Mouse (Mus musculus): Measurements from ENCODE around the gene Tmem258. TPM values are rescaled to one million over a fixed set of nuclear protein-coding genes. Genes with fewer than 3 reads are reported as not detected.
A peak's percentile ranks its signal among the peaks of the same experiment; 100 is the strongest.
"Not testable (repeated sequence)": the region's sequence is repeated elsewhere in the genome, so short reads cannot be mapped to it uniquely, and the experiment has no call there.

Tmem258 gene
- polyA plus RNA-seq (2014; fragmentation: Nextera tagmentation; extraction: Ambion mirVana), result 324 and 357 TPM in 2 replicates

DNA sequence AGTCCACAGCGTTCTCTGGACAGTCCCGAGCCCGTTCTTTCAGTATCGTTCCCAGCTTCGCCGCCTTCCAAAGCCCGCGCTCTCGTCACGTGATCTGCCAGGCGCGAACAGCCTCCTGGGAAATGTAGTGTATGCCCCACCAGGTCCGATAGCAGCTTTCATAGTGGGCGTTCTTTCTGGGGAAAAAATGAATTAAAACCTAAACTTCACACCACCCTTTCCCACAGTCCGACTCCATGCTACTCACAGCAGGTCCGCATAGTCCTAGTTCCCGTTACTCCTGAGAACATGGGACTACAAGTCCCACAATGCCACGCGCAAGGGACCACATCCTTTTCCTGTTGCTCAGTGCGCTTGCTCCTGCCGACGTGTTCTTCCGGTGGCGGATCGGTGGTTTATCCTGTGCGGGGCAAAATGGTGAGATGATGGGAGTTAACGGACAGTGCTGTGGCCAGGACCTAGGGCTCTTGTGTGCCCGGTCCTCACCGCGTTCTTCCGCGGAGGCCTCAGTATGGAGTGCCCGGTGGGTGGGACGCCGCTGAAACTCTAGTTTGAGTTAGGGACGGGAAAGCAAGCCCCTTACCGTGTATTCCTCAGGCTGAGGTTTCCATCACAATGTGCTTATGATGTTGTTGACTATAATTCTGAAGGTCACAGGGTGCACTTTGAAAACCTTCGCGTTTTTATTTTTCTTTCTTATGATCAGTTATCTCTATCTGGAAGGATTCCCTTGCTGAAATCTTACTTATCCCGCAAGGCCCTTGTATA lies at the start of gene Tmem258, which contains the start of gene Fen1:
Gene Tmem258 (plus strand): TSS at position 167 of the 768 bp plus-strand sequence.
Gene Fen1 (minus strand): TSS at position 322 of the 768 bp plus-strand sequence.
- H3K4me3 ChIP-seq (replicated peaks; ENCODE audit: low read length), result peak within 1 kb of the TSS; percentile 52
- under 1% methylated on average over 40 of the region's 40 CpGs for WGBS
- H3K4me1 ChIP-seq (replicated peaks; ENCODE audit: control insufficient read depth, insufficient read depth, low read length), result peaks cover 16% of the 10 kb centered on the region
- ATAC-seq (ENCODE audit: low FRiP score) (peak; percentile 95), DNase-seq (ENCODE audit: low spot score) (peak; percentile 92)
- no peaks in the 10 kb centered on the region for H3K27me3 ChIP-seq (ENCODE audit: control insufficient read depth, insufficient read depth, low read length)
- H3K36me3 ChIP-seq (replicated peaks; ENCODE audit: control insufficient read depth, insufficient read depth), result peaks cover 53% of the 10 kb centered on the region
- peak within 1 kb of the TSS; percentile 82 for H3K4me2 ChIP-seq (replicated peaks)
- H3K27ac ChIP-seq, result peak within 1 kb of the TSS; percentile 84
- H3K9ac ChIP-seq, result peak within 1 kb of the TSS; percentile 82
- no peaks in the 10 kb centered on the region for H3K9me3 ChIP-seq (ENCODE audit: control insufficient read depth, low read length)

- no peaks in the 10 kb centered on the region for H3K36me3 ChIP-seq (replicated peaks; ENCODE audit: control insufficient read depth, insufficient read depth)
- no peak overlapping the region for H3K27ac ChIP-seq
- H3K4me2 ChIP-seq (replicated peaks), result no peak overlapping the region
- no peaks in the 10 kb centered on the region for H3K9me3 ChIP-seq (ENCODE audit: control insufficient read depth, low read length)
- WGBS, result 73% methylated on average over 2 of the region's 2 CpGs
- DNase-seq (ENCODE audit: low spot score) (no peak), ATAC-seq (ENCODE audit: low FRiP score) (no peak)
- H3K27me3 ChIP-seq (ENCODE audit: control insufficient read depth, insufficient read depth, low read length), result no peaks in the 10 kb centered on the region
- no peaks in the 10 kb centered on the region for H3K4me1 ChIP-seq (replicated peaks; ENCODE audit: control insufficient read depth, insufficient read depth, low read length)
- no peak overlapping the region for H3K4me3 ChIP-seq (replicated peaks; ENCODE audit: low read length)
- no peak overlapping the region for H3K9ac ChIP-seq
These were observed 46.1 kb upstream of the Tmem258 start for GRCm38 (mm10) chr19:10157725-10158124.

- ATAC-seq (ENCODE audit: low FRiP score), result no peak
These were observed 39.9 kb upstream of the Tmem258 start for GRCm38 (mm10) chr19:10163896-10164295.

DNA sequence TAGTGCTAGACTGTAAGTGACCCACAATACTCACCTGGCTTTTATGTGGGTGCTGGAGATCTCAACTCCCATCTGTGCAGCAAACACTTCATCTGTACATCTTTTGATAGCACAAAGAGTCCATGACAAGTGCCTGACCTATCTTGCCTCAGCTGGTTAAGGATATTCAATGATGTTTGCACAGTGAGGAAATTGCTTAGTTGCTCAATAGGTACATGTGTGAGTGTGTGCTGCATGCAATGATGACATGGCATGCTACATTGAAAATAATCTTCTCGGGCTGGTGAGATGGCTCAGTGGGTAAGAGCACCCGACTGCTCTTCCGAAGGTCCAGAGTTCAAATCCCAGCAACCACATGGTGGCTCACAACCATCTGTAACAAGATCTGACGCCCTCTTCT lies 37.9 kb upstream of the Tmem258 start:
- H3K4me1 ChIP-seq (replicated peaks; ENCODE audit: control insufficient read depth, insufficient read depth, low read length); H3K36me3 ChIP-seq (replicated peaks; ENCODE audit: control insufficient read depth, insufficient read depth); H3K9ac ChIP-seq; DNase-seq (ENCODE audit: low spot score); H3K9me3 ChIP-seq (ENCODE audit: control insufficient read depth, low read length); H3K4me2 ChIP-seq (replicated peaks); H3K27me3 ChIP-seq (ENCODE audit: control insufficient read depth, insufficient read depth, low read length); H3K27ac ChIP-seq; H3K4me3 ChIP-seq (replicated peaks; ENCODE audit: low read length); ATAC-seq (ENCODE audit: low FRiP score): not testable (repeated sequence)
- 84% methylated on average over 4 of the region's 4 CpGs for WGBS

More at GRCm38 (mm10) chr19:10163896-10164295, 39.9 kb upstream of the Tmem258 start:
- H3K4me1 ChIP-seq (replicated peaks; ENCODE audit: control insufficient read depth, insufficient read depth, low read length), result no peaks in the 10 kb centered on the region
- no peak overlapping the region for H3K4me2 ChIP-seq (replicated peaks)
- no peak overlapping the region for H3K27ac ChIP-seq
- H3K4me3 ChIP-seq (replicated peaks; ENCODE audit: low read length), result no peak overlapping the region
- no peaks in the 10 kb centered on the region for H3K27me3 ChIP-seq (ENCODE audit: control insufficient read depth, insufficient read depth, low read length)
- no peaks in the 10 kb centered on the region for H3K9me3 ChIP-seq (ENCODE audit: control insufficient read depth, low read length)
- no peak for DNase-seq (ENCODE audit: low spot score)
- H3K36me3 ChIP-seq (replicated peaks; ENCODE audit: control insufficient read depth, insufficient read depth), result no peaks in the 10 kb centered on the region
- H3K9ac ChIP-seq, result no peak overlapping the region
- WGBS, result 89% methylated on average over 3 of the region's 3 CpGs

- 90% methylated on average over 4 of the region's 4 CpGs for WGBS
- no peak for DNase-seq (ENCODE audit: low spot score)
- Histone ChIP-seq H3K27ac (no peak overlapping the region), H3K9me3 (ENCODE audit: control insufficient read depth, low read length) (no peaks in the 10 kb centered on the region), H3K4me3 (replicated peaks; ENCODE audit: low read length) (no peak overlapping the region), H3K4me2 (replicated peaks) (no peak overlapping the region), H3K9ac (no peak overlapping the region), H3K27me3 (ENCODE audit: control insufficient read depth, insufficient read depth, low read length) (no peaks in the 10 kb centered on the region), H3K36me3 (replicated peaks; ENCODE audit: control insufficient read depth, insufficient read depth) (no peaks in the 10 kb centered on the region), H3K4me1 (replicated peaks; ENCODE audit: control insufficient read depth, insufficient read depth, low read length) (no peaks in the 10 kb centered on the region)
- no peak for ATAC-seq (ENCODE audit: low FRiP score)
These were observed 36.7 kb upstream of the Tmem258 start for GRCm38 (mm10) chr19:10167112-10167511.

DNA sequence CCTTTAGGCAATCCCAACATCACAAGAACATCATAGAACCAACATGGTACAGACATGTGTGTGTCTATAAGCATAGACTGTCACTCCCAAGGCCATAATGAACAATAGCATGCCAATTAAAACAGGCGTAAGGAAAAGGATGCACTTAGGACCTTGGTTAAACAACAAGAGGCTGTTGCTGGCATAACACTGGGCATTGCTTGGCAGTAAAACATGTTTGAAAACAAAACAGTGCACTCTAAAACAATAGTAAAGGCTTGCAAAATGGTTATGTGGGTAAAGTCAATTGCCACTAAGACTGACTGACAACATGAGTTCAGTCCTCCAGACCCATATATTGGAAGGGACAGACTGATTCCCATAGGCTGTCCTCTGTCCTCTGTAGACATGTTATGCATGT lies 35.9 kb upstream of the Tmem258 start:
- Histone ChIP-seq H3K36me3 (replicated peaks; ENCODE audit: control insufficient read depth, insufficient read depth) (no peaks in the 10 kb centered on the region), H3K9me3 (ENCODE audit: control insufficient read depth, low read length) (no peaks in the 10 kb centered on the region), H3K9ac (no peak overlapping the region), H3K4me1 (replicated peaks; ENCODE audit: control insufficient read depth, insufficient read depth, low read length) (no peaks in the 10 kb centered on the region), H3K27me3 (ENCODE audit: control insufficient read depth, insufficient read depth, low read length) (no peaks in the 10 kb centered on the region), H3K4me3 (replicated peaks; ENCODE audit: low read length) (no peak overlapping the region), H3K4me2 (replicated peaks) (no peak overlapping the region), H3K27ac (no peak overlapping the region)
- WGBS, result 92% methylated on average over 1 of the region's 1 CpGs
- no peak for DNase-seq (ENCODE audit: low spot score)
- ATAC-seq (ENCODE audit: low FRiP score), result no peak

DNA sequence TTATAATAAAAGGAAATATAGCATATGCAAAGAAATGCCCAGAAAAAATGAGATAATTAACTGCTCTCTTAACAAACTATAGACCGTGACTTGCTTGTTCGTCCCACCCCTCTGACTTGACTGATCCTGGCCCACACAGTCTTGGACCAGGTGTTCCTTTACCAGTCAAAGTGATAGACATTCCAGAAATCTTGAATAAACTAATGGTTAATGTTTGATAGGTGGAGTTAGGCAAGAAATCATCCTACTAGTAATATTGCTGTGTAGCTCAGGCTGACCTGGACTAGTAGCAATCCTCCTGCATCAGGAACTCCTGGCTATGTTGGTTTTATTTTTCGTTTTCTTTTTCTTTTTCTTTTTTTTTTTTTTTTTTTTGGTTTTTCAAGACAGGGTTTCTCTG lies 35.4 kb upstream of the Tmem258 start:
- no peak overlapping the region for H3K27ac ChIP-seq
- H3K27me3 ChIP-seq (ENCODE audit: control insufficient read depth, insufficient read depth, low read length), result no peaks in the 10 kb centered on the region
- H3K4me3 ChIP-seq (replicated peaks; ENCODE audit: low read length), result no peak overlapping the region
- ATAC-seq (ENCODE audit: low FRiP score) (no peak), DNase-seq (ENCODE audit: low spot score) (no peak)
- H3K4me1 ChIP-seq (replicated peaks; ENCODE audit: control insufficient read depth, insufficient read depth, low read length), result no peaks in the 10 kb centered on the region
- no peak overlapping the region for H3K9ac ChIP-seq
- WGBS, result 87% methylated on average over 3 of the region's 3 CpGs
- no peak overlapping the region for H3K4me2 ChIP-seq (replicated peaks)
- no peaks in the 10 kb centered on the region for H3K36me3 ChIP-seq (replicated peaks; ENCODE audit: control insufficient read depth, insufficient read depth)
- H3K9me3 ChIP-seq (ENCODE audit: control insufficient read depth, low read length), result no peaks in the 10 kb centered on the region

GRCm38 (mm10) chr19:10169179-10169578 lies 34.6 kb upstream of the Tmem258 start:
- H3K4me2 ChIP-seq (replicated peaks), result no peak overlapping the region
- no peak overlapping the region for H3K9ac ChIP-seq
- DNase-seq (ENCODE audit: low spot score) (no peak), ATAC-seq (ENCODE audit: low FRiP score) (no peak)
- no peaks in the 10 kb centered on the region for H3K9me3 ChIP-seq (ENCODE audit: control insufficient read depth, low read length)
- H3K4me1 ChIP-seq (replicated peaks; ENCODE audit: control insufficient read depth, insufficient read depth, low read length), result no peaks in the 10 kb centered on the region
- no peaks in the 10 kb centered on the region for H3K27me3 ChIP-seq (ENCODE audit: control insufficient read depth, insufficient read depth, low read length)
- no peak overlapping the region for H3K27ac ChIP-seq
- no peaks in the 10 kb centered on the region for H3K36me3 ChIP-seq (replicated peaks; ENCODE audit: control insufficient read depth, insufficient read depth)
- H3K4me3 ChIP-seq (replicated peaks; ENCODE audit: low read length), result no peak overlapping the region

- not testable (repeated sequence) for H3K4me3 ChIP-seq (replicated peaks; ENCODE audit: low read length); H3K27me3 ChIP-seq (ENCODE audit: control insufficient read depth, insufficient read depth, low read length); H3K36me3 ChIP-seq (replicated peaks; ENCODE audit: control insufficient read depth, insufficient read depth); ATAC-seq (ENCODE audit: low FRiP score); H3K9me3 ChIP-seq (ENCODE audit: control insufficient read depth, low read length); H3K4me1 ChIP-seq (replicated peaks; ENCODE audit: control insufficient read depth, insufficient read depth, low read length); DNase-seq (ENCODE audit: low spot score); H3K27ac ChIP-seq; H3K4me2 ChIP-seq (replicated peaks); H3K9ac ChIP-seq
- 79% methylated on average over 3 of the region's 3 CpGs for WGBS
These were observed 34.0 kb upstream of the Tmem258 start for GRCm38 (mm10) chr19:10169692-10170330.

Measured in hindbrain, embryonic 14.5 days (tissue).